Mouse (Mus musculus) E14TG2a.4 (cell line): ENCODE data around the gene Rassf5.
A peak's percentile ranks its signal among the peaks of the same experiment; 100 is the strongest.

Experiments used
- H3K27me3 ChIP-seq: 2 replicates; pipeline ENCODE4 v1.6.1; 2014; ENCODE audit warnings: low read length, control low read depth; ENCODE audit not compliant: insufficient read depth
- H3K36me3 ChIP-seq: 2 replicates; pipeline ENCODE4 v1.6.1; 2014; ENCODE audit warnings: low read length, control low read depth; ENCODE audit not compliant: insufficient read depth
- H3K4me1 ChIP-seq: replicated peaks from 2 replicates; pipeline ENCODE4 v1.6.1; 2014; ENCODE audit warnings: low read depth, low read length, control low read depth
- H3K4me3 ChIP-seq: replicated peaks from 2 replicates; pipeline ENCODE4 v1.5.1; 2014; ENCODE audit warnings: mild to moderate bottlenecking, low read length
- H3K9me3 ChIP-seq: 2 replicates; pipeline ENCODE4 v1.6.1; 2014; ENCODE audit warnings: low read length, control low read depth
- CTCF ChIP-seq: conservative IDR thresholded peaks from 2 replicates; pipeline ENCODE4 v1.5.1; 2014; ENCODE audit warnings: low read length
- NANOG ChIP-seq: IDR thresholded peaks from 2 replicates; pipeline ENCODE4 v1.6.1; 2014; ENCODE audit warnings: borderline replicate concordance, low read length, mixed read lengths
- POU5F1 ChIP-seq: IDR thresholded peaks from 2 replicates; pipeline ENCODE4 v1.6.1; 2014; ENCODE audit warnings: low read length, borderline replicate concordance

Gene Rassf5

GRCm38 (mm10) chr1:131224848-131225471, 20.1 kb downstream of the Rassf5 start:
- Histone ChIP-seq H3K27me3 (peaks cover 26% of the 10 kb centered on the region), H3K36me3 (no peaks in the 10 kb centered on the region), H3K4me3 (no peak overlapping the region), H3K9me3 (no peaks in the 10 kb centered on the region), H3K4me1 (peaks cover 5% of the 10 kb centered on the region)
- TF ChIP-seq CTCF = no peak

DNA sequence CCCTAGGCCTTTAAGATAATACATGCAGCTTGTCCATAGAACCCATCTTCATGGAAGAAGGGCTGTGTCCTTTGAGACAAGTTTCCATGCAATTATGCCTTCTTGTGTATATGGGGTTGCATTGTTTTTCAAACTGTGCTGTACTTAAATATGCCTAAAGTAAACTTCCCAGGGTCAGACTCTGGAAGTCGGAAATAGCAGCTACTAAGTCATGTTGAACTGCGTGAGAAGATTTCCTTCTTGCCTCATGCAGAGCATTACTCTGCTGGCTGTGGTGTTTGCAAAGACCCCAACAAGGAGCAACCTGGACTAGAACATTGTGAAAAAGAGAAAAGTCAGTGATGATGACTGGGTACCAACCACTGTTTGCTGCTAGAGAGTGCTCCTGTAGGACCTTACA, 21.7 kb downstream of the Rassf5 start:
- H3K9me3 ChIP-seq = no peaks in the 10 kb centered on the region
- peaks cover 29% of the 10 kb centered on the region for H3K27me3 ChIP-seq
- no peaks in the 10 kb centered on the region for H3K36me3 ChIP-seq
- peaks cover 4% of the 10 kb centered on the region for H3K4me1 ChIP-seq
- no peak overlapping the region for H3K4me3 ChIP-seq
- TF ChIP-seq CTCF (no peak), POU5F1 (no peak), NANOG (no peak)

DNA sequence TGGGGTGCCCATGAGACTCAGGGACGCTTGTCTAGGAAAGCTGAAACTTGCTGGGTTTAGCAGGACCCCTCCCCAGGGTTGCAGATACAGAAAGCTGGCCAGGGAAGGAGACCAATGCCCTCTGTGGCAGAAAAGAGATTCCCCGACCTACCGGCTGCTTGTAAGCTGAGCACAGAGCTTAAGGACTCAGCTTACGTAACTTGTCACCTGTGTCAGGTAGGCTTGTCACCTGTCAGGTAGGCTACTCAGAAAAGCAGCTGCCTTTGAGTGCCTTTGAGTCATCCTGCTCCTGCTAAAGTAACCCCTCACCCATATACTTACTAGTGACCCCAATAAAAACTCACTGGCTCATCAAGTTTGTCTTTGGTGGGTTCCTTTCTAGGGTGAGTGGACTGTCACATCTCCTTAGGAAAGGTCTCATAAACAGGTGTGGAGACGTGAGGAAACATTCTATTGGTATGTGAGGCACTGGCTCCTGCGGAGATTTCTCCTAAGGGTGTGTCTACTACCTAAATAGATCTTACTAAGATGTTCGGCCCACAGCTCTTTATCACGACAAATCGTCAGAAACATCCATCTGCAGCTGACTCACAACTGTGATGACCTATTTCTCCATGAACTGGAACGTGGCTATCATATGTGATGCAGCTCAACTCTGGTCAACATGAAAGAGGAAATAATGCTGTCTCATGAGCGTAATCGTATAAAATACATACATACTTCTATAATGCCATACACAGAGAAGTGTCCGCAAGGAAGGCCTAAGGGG, 23.1 kb downstream of the Rassf5 start:
- no peak for TF ChIP-seq CTCF
- no peak for TF ChIP-seq POU5F1
- TF ChIP-seq NANOG = no peak
- no peaks in the 10 kb centered on the region for H3K4me1 ChIP-seq
- peaks cover 24% of the 10 kb centered on the region for H3K27me3 ChIP-seq
- no peak overlapping the region for H3K4me3 ChIP-seq
- H3K36me3 ChIP-seq = no peaks in the 10 kb centered on the region
- H3K9me3 ChIP-seq = no peaks in the 10 kb centered on the region

GRCm38 (mm10) chr1:131218933-131219332, 26.1 kb downstream of the Rassf5 start:
- Histone ChIP-seq H3K4me1 (no peaks in the 10 kb centered on the region), H3K9me3 (no peaks in the 10 kb centered on the region), H3K36me3 (no peaks in the 10 kb centered on the region), H3K27me3 (peaks cover 20% of the 10 kb centered on the region; the same call in 1 of the 2 replicates), H3K4me3 (no peak overlapping the region)
- TF ChIP-seq POU5F1 = no peak
- no peak for TF ChIP-seq CTCF
- no peak for TF ChIP-seq NANOG

DNA sequence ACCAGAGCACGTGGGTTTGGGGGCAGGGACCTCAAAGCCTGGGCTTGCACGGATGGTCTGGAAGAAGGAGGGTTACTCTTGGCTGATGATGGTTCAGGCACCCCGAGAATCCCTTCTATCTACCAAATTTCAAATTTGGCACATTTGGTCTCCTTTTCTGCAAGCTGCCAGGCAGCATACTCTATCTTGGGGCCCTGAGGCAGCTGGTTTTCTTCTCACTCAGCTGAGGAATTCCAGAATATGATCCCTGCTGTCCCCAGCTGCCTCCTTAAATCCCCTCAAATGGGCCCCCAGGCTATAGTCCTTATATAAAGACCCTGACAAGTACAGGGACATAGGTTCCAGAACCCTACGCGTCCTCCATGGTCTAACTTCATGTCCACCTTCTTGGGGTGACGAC, 31.7 kb downstream of the Rassf5 start:
- no peaks in the 10 kb centered on the region for H3K4me1 ChIP-seq
- peaks cover 9% of the 10 kb centered on the region; the same call in 1 of the 2 replicates for H3K27me3 ChIP-seq
- no peak for TF ChIP-seq CTCF
- TF ChIP-seq POU5F1 = no peak
- no peak for TF ChIP-seq NANOG
- no peak overlapping the region for H3K4me3 ChIP-seq
- no peaks in the 10 kb centered on the region for H3K36me3 ChIP-seq
- H3K9me3 ChIP-seq = no peaks in the 10 kb centered on the region

GRCm38 (mm10) chr1:131212956-131213355, 32.1 kb downstream of the Rassf5 start:
- no peaks in the 10 kb centered on the region for H3K9me3 ChIP-seq
- no peaks in the 10 kb centered on the region for H3K4me1 ChIP-seq
- TF ChIP-seq POU5F1 (no peak), NANOG (no peak), CTCF (no peak)
- no peak overlapping the region for H3K4me3 ChIP-seq
- peaks cover 9% of the 10 kb centered on the region; the same call in 1 of the 2 replicates for H3K27me3 ChIP-seq
- no peaks in the 10 kb centered on the region for H3K36me3 ChIP-seq

DNA sequence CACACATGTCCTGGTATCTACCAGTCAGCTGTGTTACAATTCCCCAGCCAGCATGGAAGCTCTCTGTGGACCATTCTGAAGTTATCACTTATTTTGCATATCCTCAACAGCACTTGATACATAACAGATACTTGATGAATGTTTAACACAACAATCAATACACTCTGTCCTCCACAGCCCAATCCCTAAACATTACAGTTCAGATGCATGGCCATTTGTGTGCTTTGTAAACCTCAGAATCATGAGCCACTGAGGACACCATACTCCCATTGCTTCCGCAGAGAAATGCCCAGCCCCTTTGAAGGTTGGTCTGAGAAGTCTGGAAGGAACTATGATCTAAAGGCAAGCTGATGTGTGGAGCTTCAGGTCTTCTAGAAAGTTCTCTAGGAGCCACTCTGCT, 33.4 kb downstream of the Rassf5 start:
- H3K36me3 ChIP-seq = no peaks in the 10 kb centered on the region
- H3K9me3 ChIP-seq = no peaks in the 10 kb centered on the region
- no peaks in the 10 kb centered on the region for H3K4me1 ChIP-seq
- peaks cover 6% of the 10 kb centered on the region; the same call in 1 of the 2 replicates for H3K27me3 ChIP-seq
- TF ChIP-seq CTCF = no peak
- no peak for TF ChIP-seq POU5F1
- no peak for TF ChIP-seq NANOG
- H3K4me3 ChIP-seq = no peak overlapping the region

GRCm38 (mm10) chr1:131209971-131210426, 35.1 kb downstream of the Rassf5 start:
- Histone ChIP-seq H3K36me3 (no peaks in the 10 kb centered on the region), H3K4me3 (0 out of 2 replicates have a peak overlapping the region, but pooled peaks have one; percentile 29), H3K27me3 (peaks cover 6% of the 10 kb centered on the region; the same call in 1 of the 2 replicates), H3K9me3 (no peaks in the 10 kb centered on the region), H3K4me1 (no peaks in the 10 kb centered on the region)
- TF ChIP-seq NANOG (no peak), POU5F1 (no peak), CTCF (no peak)

DNA sequence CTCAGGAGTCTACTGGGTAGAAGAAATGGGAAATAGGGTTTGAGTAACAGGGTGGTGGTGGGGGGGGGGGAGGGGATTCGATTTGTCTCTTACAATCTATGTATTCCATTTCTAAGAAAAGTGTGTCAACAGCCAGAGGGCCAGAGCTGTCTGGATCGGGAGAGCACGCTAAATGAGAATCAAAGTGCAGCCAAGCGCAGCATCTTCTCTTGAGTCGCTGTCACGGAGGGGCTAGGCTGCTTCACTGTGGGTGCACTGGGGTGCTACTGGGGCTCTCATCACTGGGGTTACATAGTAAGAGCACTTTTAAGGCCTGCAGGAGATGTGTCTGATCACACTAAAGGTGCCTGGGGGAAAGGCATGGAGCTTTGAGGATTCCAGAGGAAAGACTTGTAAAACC, 36.3 kb downstream of the Rassf5 start:
- peaks cover 6% of the 10 kb centered on the region; the same call in 1 of the 2 replicates for H3K27me3 ChIP-seq
- H3K36me3 ChIP-seq = no peaks in the 10 kb centered on the region
- TF ChIP-seq POU5F1 (no peak), CTCF (no peak), NANOG (no peak)
- no peak overlapping the region for H3K4me3 ChIP-seq
- no peaks in the 10 kb centered on the region for H3K4me1 ChIP-seq
- H3K9me3 ChIP-seq = no peaks in the 10 kb centered on the region
